Mouse (Mus musculus): ENCODE measurements at regions not wholly inside any gene's neighbourhood (a gene's known extent, or its start where the extent isn't known, plus 50 kb on each side); places are given as distances from the start of the nearest gene placed in this dataset.

DNA sequence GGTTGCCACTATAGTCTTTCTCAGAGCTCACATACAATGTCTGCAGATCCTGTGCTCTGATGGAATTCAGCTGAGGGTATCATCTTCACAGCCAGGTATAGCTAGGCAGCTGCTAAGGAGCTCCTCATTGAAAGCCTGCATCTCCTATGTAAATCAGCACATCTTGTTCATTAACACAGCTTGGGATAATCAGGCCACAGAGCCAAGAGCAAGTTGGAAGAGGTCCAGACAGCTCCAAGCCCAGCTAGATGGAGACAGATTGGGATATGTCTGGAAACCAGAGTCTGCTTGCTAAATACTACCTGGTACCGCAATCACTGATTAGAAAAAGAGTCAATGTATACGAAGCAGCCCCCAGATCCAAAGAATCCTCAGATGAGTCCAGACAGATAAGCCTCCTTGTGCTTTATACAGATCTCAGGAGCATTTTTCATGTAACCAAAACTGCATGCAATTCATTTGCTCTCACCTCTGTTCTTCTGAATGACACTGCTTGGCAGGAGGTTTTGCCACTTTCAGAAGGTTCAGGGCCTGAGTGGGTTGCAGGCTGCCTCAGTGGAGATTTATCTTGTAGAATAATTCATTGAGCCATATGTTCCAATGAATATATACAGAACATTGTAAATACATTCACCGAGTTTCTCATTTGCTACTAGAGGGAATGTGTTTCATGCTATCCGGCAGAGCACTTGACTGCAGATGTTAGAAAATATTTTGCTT, 485.4 kb downstream of the D3Ertd751e start:
- Histone ChIP-seq H3K27me3 (ENCODE audit: control insufficient read depth, insufficient read depth, low read length) (no peaks in the 10 kb centered on the region), H3K9ac (ENCODE audit: low read length) (no peak overlapping the region), H3K9me3 (ENCODE audit: control insufficient read depth, low read length) (no peaks in the 10 kb centered on the region), H3K4me3 (ENCODE audit: low read depth, low read length) (no peak overlapping the region), H3K27ac (ENCODE audit: low read depth, low read length) (no peak overlapping the region), H3K4me2 (ENCODE audit: low read depth) (no peak overlapping the region), H3K36me3 (ENCODE audit: control insufficient read depth, insufficient read depth, low read length) (no peaks in the 10 kb centered on the region), H3K4me1 (ENCODE audit: control insufficient read depth, insufficient read depth, low read length) (no peaks in the 10 kb centered on the region)
- DNase-seq (ENCODE audit: low spot score), result no peak
- ATAC-seq (ENCODE audit: insufficient read depth, low FRiP score, low TSS enrichment), result no peak
- 88% methylated on average over 4 of the region's 4 CpGs for WGBS

DNA sequence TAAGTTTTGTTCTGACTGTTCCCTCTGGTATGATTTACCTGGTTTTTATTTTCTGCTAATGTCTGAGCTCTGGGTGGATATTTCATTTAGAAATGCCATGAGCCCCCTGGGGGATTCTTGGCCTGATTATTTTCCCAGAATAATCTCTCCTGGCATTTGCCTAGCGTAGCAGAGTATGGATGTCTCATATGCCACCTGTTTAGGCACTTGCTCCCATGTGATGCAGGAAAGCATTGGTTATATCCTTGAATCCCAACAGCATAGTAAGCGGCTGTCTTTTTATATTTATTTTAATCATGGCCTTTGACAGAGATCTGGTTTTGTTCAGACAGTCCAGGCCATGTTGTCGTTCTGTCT, 486.0 kb downstream of the D3Ertd751e start:
- Histone ChIP-seq H3K36me3 (ENCODE audit: control insufficient read depth, insufficient read depth, low read length) (no peaks in the 10 kb centered on the region), H3K27ac (ENCODE audit: low read depth, low read length) (no peak overlapping the region), H3K4me2 (ENCODE audit: low read depth) (no peak overlapping the region), H3K4me3 (ENCODE audit: low read depth, low read length) (no peak overlapping the region), H3K27me3 (ENCODE audit: control insufficient read depth, insufficient read depth, low read length) (no peaks in the 10 kb centered on the region), H3K9me3 (ENCODE audit: control insufficient read depth, low read length) (no peaks in the 10 kb centered on the region), H3K9ac (ENCODE audit: low read length) (no peak overlapping the region), H3K4me1 (ENCODE audit: control insufficient read depth, insufficient read depth, low read length) (no peaks in the 10 kb centered on the region)
- 88% methylated on average over 3 of the region's 3 CpGs for WGBS
- no peak for DNase-seq (ENCODE audit: low spot score)
- no peak for ATAC-seq (ENCODE audit: insufficient read depth, low FRiP score, low TSS enrichment)

DNA sequence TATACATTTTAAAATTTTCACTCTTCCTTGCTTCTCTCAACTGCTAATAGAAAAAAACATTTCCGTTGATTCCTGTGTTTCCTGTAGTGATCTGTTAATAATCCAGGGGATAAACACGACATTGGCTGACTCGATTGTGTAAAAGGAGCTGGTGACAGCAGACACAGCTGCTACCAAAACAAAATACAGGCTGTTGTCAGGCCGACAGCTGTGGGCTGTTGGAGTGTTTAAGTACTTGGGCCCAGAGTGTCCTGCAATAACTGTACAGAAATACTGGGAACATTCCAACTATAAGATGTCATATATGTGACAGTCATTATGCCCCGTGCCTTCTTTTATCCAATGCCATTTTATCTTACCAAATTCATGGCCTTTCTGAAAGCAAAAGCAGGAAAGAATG, 489.9 kb downstream of the D3Ertd751e start:
- H3K9me3 ChIP-seq (ENCODE audit: control insufficient read depth, low read length), result no peaks in the 10 kb centered on the region
- WGBS, result 90% methylated on average over 5 of the region's 5 CpGs

DNA sequence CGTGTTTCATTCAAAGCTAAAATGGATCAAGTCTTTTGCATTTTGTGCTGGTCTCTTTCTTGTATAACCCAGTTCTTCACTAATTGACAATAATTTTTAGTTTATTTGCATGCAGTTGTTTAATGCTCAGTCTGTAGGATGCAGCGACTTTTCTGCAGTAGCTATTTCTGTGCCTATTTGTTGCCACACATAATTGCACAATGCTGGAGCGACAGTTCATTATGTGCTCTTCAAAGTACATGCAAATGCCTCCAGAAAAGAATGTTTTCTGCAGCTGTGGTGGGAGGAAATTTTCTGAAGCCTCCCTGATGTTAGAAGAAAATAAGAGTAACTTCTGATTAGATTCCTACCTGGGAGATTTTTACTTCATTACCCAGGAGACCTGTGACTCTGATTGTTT, 491.3 kb downstream of the D3Ertd751e start:
- Histone ChIP-seq H3K27ac (ENCODE audit: low read depth, low read length) (no peak overlapping the region), H3K4me2 (ENCODE audit: low read depth) (no peak overlapping the region), H3K9ac (ENCODE audit: low read length) (no peak overlapping the region), H3K27me3 (ENCODE audit: control insufficient read depth, insufficient read depth, low read length) (no peaks in the 10 kb centered on the region), H3K9me3 (ENCODE audit: control insufficient read depth, low read length) (no peaks in the 10 kb centered on the region), H3K4me3 (ENCODE audit: low read depth, low read length) (no peak overlapping the region), H3K36me3 (ENCODE audit: control insufficient read depth, insufficient read depth, low read length) (no peaks in the 10 kb centered on the region), H3K4me1 (ENCODE audit: control insufficient read depth, insufficient read depth, low read length) (no peaks in the 10 kb centered on the region)
- WGBS, result 79% methylated on average over 3 of the region's 3 CpGs
- ATAC-seq (ENCODE audit: insufficient read depth, low FRiP score, low TSS enrichment), result no peak
- no peak for DNase-seq (ENCODE audit: low spot score)

More for the DNA sequence above, 489.9 kb downstream of the D3Ertd751e start:
- no peak overlapping the region for H3K27ac ChIP-seq (ENCODE audit: low read depth, low read length)
- H3K4me3 ChIP-seq (ENCODE audit: low read depth, low read length), result no peak overlapping the region
- H3K36me3 ChIP-seq (ENCODE audit: control insufficient read depth, insufficient read depth, low read length), result no peaks in the 10 kb centered on the region
- H3K4me2 ChIP-seq (ENCODE audit: low read depth), result no peak overlapping the region
- no peaks in the 10 kb centered on the region for H3K4me1 ChIP-seq (ENCODE audit: control insufficient read depth, insufficient read depth, low read length)
- DNase-seq (ENCODE audit: low spot score) (no peak), ATAC-seq (ENCODE audit: insufficient read depth, low FRiP score, low TSS enrichment) (no peak)
- H3K9ac ChIP-seq (ENCODE audit: low read length), result no peak overlapping the region
- H3K27me3 ChIP-seq (ENCODE audit: control insufficient read depth, insufficient read depth, low read length), result no peaks in the 10 kb centered on the region

DNA sequence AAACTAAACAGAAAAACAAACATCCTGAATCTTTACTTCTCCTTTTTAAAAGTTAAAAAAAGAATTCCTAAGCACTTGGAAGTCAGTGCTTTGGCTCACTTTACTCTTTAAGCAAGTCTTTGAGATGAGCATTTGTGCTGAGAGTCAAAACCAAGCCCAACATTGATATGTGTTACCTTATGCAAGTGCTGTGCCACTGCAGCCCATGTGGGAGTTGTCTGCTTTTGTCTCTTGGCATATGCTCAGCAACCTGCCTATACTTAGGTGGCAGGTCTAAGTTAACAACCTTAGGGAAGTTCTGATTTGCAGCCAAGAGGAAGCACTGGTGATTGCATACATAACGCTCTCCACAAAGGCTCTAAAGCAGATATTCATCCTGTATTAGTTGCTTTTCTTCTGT, 493.1 kb downstream of the D3Ertd751e start:
- no peak overlapping the region for H3K27ac ChIP-seq (ENCODE audit: low read depth, low read length)
- 82% methylated on average over 1 of the region's 1 CpGs for WGBS
- no peak overlapping the region for H3K4me3 ChIP-seq (ENCODE audit: low read depth, low read length)
- no peaks in the 10 kb centered on the region for H3K27me3 ChIP-seq (ENCODE audit: control insufficient read depth, insufficient read depth, low read length)
- no peaks in the 10 kb centered on the region for H3K9me3 ChIP-seq (ENCODE audit: control insufficient read depth, low read length)
- H3K36me3 ChIP-seq (ENCODE audit: control insufficient read depth, insufficient read depth, low read length), result no peaks in the 10 kb centered on the region
- no peak overlapping the region for H3K9ac ChIP-seq (ENCODE audit: low read length)
- no peak overlapping the region for H3K4me2 ChIP-seq (ENCODE audit: low read depth)
- H3K4me1 ChIP-seq (ENCODE audit: control insufficient read depth, insufficient read depth, low read length), result no peaks in the 10 kb centered on the region
- DNase-seq (ENCODE audit: low spot score) (no peak), ATAC-seq (ENCODE audit: insufficient read depth, low FRiP score, low TSS enrichment) (no peak)

Measured in neural tube, embryonic 11.5 days (tissue).